8 mouse cellular contexts compared by ENCODE assay signal in the genomic region with DNA sequence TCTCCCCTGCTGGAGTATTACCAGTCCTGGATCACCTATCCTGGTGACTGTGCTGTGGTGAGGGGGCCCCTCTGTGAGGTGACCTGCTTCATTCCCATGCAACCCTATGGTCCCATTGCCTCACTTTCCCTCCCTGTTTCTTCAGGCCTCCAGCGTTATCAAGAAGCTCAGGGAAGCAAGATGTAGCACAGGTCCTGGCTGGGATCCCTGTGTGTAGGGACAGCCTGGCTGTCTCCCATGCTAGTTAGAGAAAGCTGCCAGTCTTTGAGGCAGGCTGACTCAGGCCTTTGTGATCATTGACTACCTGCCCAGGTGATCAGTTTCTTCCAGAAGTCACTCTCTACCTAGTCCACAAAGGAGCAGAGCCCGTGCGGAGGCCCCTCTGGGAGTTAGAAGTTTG.
A peak's percentile ranks its signal among the peaks of the same experiment; 100 is the strongest.
DNase-seq lines count a peak whose midpoint lies in the region; TF ChIP-seq lines count a peak whose summit lies in the region.
"Had no signal": no experiment of that assay in that cellular context is flagged by ENCODE, and none has a peak within 500 bp of the region (broad histone marks: within the 10 kb centered on the region; RNA-seq: fewer than 3 reads in every experiment).

No protein-coding gene starts in this region.

- no peak for TF ChIP-seq CTCF in cerebellum, adult 2 months (IDR thresholded peaks at IDR 0.05; ENCODE audit: borderline replicate concordance, insufficient read depth, low read depth, low read length)

- H3K4me3 ChIP-seq in cerebellum, adult 2 months (replicated peaks; ENCODE audit: insufficient read depth, low read depth, low read length) = no peak overlapping the region

- H3K27ac ChIP-seq in cerebellum, adult 2 months (ENCODE audit: insufficient read depth, low read length) = no peak overlapping the region

- 60% methylated on average over 3 of the region's 3 CpGs for WGBS in cerebellum, adult 2 months

- H3K27me3 ChIP-seq in cerebellum, adult 2 months (ENCODE audit: control insufficient read depth, insufficient read depth, low read length) = no peaks in the 10 kb centered on the region
- H3K27me3 ChIP-seq: CH12.LX, Patski had no signal

- H3K4me1 ChIP-seq in cerebellum, adult 2 months (ENCODE audit: control insufficient read depth, insufficient read depth, low read length) = peaks cover 42% of the 10 kb centered on the region

- peak; percentile 29 to 36 for DNase-seq in cerebellum, adult 2 months
- DNase-seq in cerebellum, adult 11 months = no peak
- DNase-seq in cerebellum, postnatal 14 days = peak; percentile 36 to 58
- no peak for DNase-seq in cerebellum, adult 9-11 months
- DNase-seq in cerebellum, postnatal 25 days = peak; percentile 42 to 56
- no peak for DNase-seq in cerebellum, adult 9-10 months

- TF ChIP-seq POLR2A in cerebellum, adult 2 months (IDR thresholded peaks at IDR 0.05; ENCODE audit: borderline replicate concordance, insufficient read depth, low read length) = no peak

Comparison
In these comparisons a context has a peak if more than half of its experiments do, and no peak if none do; other contexts are left out.
1. DNase-seq: peak in cerebellum, adult 2 months (2 of 2), cerebellum, postnatal 14 days (2 of 2) and cerebellum, postnatal 25 days (2 of 2); none in cerebellum, adult 11 months (single experiment), cerebellum, adult 9-11 months (single experiment) and cerebellum, adult 9-10 months (single experiment).